Mouse (Mus musculus): ENCODE results near the gene Hnrnpr.

Gene Hnrnpr

GRCm38 (mm10) chr4:136310229-136311041, at the start of gene Hnrnpr:
Gene Hnrnpr (plus strand): TSS chr4:136310942.
- peak; percentile 98 for DNase-seq (ENCODE audit: low read depth in 2 of 2, low spot score in 2 of 2)

- no peak for DNase-seq (ENCODE audit: low read depth in 2 of 2, low spot score in 2 of 2)
Observed at GRCm38 (mm10) chr4:136261912-136262311, 48.8 kb upstream of the Hnrnpr start.

- no peak for DNase-seq (ENCODE audit: low read depth in 2 of 2, low spot score in 2 of 2)
Observed at GRCm38 (mm10) chr4:136263555-136263954, 47.2 kb upstream of the Hnrnpr start.

- DNase-seq (ENCODE audit: low read depth in 2 of 2, low spot score in 2 of 2), result peak; percentile 47 to 67
Observed at GRCm38 (mm10) chr4:136266716-136267343, 43.9 kb upstream of the Hnrnpr start.

GRCm38 (mm10) chr4:136268912-136269311, 41.8 kb upstream of the Hnrnpr start:
- DNase-seq (ENCODE audit: low read depth in 2 of 2, low spot score in 2 of 2), result no peak

- no peak for DNase-seq (ENCODE audit: low read depth in 2 of 2, low spot score in 2 of 2)
Observed at GRCm38 (mm10) chr4:136270648-136271047, 40.1 kb upstream of the Hnrnpr start.

GRCm38 (mm10) chr4:136281097-136281496, 29.6 kb upstream of the Hnrnpr start:
- no peak for DNase-seq (ENCODE audit: low read depth in 2 of 2, low spot score in 2 of 2)

GRCm38 (mm10) chr4:136281611-136282010, 29.1 kb upstream of the Hnrnpr start:
- no peak for DNase-seq (ENCODE audit: low read depth in 2 of 2, low spot score in 2 of 2)

- no peak for DNase-seq (ENCODE audit: low read depth in 2 of 2, low spot score in 2 of 2)
Observed at GRCm38 (mm10) chr4:136282621-136283480, 27.9 kb upstream of the Hnrnpr start.

GRCm38 (mm10) chr4:136283783-136284182, 27.0 kb upstream of the Hnrnpr start:
- DNase-seq (ENCODE audit: low read depth in 2 of 2, low spot score in 2 of 2), result no peak

- no peak for DNase-seq (ENCODE audit: low read depth in 2 of 2, low spot score in 2 of 2)
Observed at GRCm38 (mm10) chr4:136284455-136284854, 26.3 kb upstream of the Hnrnpr start, which contains the start of gene Zfp46. Gene Zfp46 (plus strand): TSS chr4:136284683.

GRCm38 (mm10) chr4:136284891-136285290, 25.9 kb upstream of the Hnrnpr start:
- DNase-seq (ENCODE audit: low read depth in 2 of 2, low spot score in 2 of 2), result no peak

- peak; percentile 78 to 86 for DNase-seq (ENCODE audit: low read depth in 2 of 2, low spot score in 2 of 2)
Observed at GRCm38 (mm10) chr4:136285348-136285810, 25.4 kb upstream of the Hnrnpr start.

- peak; percentile 90 to 94 for DNase-seq (ENCODE audit: low read depth in 2 of 2, low spot score in 2 of 2)
Observed at GRCm38 (mm10) chr4:136285811-136286371, 24.9 kb upstream of the Hnrnpr start.

GRCm38 (mm10) chr4:136289918-136290780, 20.6 kb upstream of the Hnrnpr start:
- DNase-seq (ENCODE audit: low read depth in 2 of 2, low spot score in 2 of 2), result no peak

- no peak for DNase-seq (ENCODE audit: low read depth in 2 of 2, low spot score in 2 of 2)
Observed at GRCm38 (mm10) chr4:136290781-136291595, 19.8 kb upstream of the Hnrnpr start.

- no peak for DNase-seq (ENCODE audit: low read depth in 2 of 2, low spot score in 2 of 2)
Observed at GRCm38 (mm10) chr4:136291692-136292091, 19.1 kb upstream of the Hnrnpr start.

- no peak for DNase-seq (ENCODE audit: low read depth in 2 of 2, low spot score in 2 of 2)
Observed at GRCm38 (mm10) chr4:136295941-136296340, 14.8 kb upstream of the Hnrnpr start.

GRCm38 (mm10) chr4:136302462-136302861, 8.3 kb upstream of the Hnrnpr start:
- DNase-seq (ENCODE audit: low read depth in 2 of 2, low spot score in 2 of 2), result no peak

Data from CD8-positive naive resting alpha-beta T cell, adult 2 months (primary cell).